Mouse (Mus musculus) retina, adult 2 months (tissue): ENCODE measurements around the gene Pilrb1.

ENCODE experiments used
- DNase-seq: peaks from one replicate; pipeline ENCODE4 v3.0.0-alpha.2; 2012; ENCODE audit warnings: low read depth, low spot score

Pilrb1 gene

GRCm38 (mm10) chr5:137830238-137830637 is 27.7 kb downstream of the Pilrb1 start:
- no peak for DNase-seq

- no peak for DNase-seq
Observed at GRCm38 (mm10) chr5:137828694-137829093, 29.2 kb downstream of the Pilrb1 start.

- no peak for DNase-seq
Observed at GRCm38 (mm10) chr5:137826421-137826820, 31.5 kb downstream of the Pilrb1 start.

- DNase-seq, result no peak
Observed at GRCm38 (mm10) chr5:137825971-137826370, 31.9 kb downstream of the Pilrb1 start.

DNA sequence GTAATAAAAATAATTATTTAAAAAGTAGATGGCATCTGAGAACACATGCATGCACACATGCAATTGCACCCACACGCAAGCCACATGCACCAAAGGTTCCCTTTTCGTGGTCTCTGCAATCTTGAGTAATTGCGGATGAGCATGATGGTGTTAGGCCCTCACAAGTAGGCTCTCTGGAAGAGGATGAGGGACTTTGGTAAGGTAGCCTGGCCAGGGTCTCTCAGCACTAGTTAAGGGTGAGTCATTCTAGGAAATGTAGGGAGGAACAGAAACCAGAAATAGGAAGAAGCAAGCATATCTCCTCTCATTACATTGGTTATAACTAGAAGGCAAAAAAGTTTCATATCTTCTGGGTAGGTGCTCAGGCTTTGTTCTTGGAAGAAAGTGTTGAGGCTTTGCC is 32.9 kb downstream of the Pilrb1 start:
- DNase-seq, result no peak

DNA sequence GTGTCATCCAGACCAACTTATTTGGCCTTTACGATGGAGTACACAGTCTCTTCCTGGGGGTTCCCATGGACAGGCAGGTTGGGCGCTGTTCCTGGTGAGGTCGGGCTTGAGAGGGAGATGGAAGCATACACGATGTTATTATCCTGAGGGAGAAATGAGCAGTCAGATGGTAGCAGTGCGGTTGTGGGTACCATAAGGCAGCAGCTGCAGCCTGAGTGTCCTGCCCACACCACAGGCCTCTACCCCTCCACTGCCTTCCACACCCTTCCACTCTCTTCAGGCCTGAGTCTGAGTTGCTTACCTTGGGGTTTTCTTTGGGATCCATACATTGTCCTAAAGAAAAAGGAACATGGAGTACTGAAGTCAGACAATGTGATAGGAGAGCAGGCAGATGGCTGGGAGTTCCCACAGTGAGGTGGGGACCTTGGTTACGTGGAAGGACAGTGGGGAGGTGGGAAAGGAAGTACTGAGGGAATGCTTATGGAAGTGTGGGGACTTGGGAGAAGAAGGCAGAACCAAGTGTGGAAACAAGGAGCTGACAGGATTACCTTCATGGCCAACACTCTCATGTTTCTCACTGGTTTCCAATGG is 34.4 kb downstream of the Pilrb1 start:
- DNase-seq, result no peak

DNA sequence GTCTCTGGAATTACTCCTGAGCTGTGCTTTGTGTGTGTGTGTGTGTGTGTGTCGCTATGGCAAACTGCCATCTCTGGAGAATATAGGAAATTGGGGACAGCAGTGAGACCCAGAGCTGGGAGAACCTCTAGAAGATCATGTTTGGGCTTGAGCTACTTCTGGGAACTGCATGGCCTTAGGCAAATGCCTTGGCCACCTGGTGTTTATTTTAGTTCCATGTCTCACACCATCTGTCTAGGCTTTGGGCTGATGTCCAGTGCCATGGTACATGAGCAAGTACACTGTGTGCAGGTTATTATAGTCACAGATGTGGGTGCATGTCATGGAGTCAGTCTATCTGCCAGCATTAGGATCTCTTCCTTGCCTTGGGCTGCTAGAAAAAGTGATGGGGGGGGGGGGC is 35.3 kb downstream of the Pilrb1 start:
- DNase-seq, result no peak

- DNase-seq, result no peak
Observed at GRCm38 (mm10) chr5:137822126-137822525, 35.8 kb downstream of the Pilrb1 start.

GRCm38 (mm10) chr5:137817466-137818222 is 40.3 kb downstream of the Pilrb1 start:
- DNase-seq, result no peak

DNA sequence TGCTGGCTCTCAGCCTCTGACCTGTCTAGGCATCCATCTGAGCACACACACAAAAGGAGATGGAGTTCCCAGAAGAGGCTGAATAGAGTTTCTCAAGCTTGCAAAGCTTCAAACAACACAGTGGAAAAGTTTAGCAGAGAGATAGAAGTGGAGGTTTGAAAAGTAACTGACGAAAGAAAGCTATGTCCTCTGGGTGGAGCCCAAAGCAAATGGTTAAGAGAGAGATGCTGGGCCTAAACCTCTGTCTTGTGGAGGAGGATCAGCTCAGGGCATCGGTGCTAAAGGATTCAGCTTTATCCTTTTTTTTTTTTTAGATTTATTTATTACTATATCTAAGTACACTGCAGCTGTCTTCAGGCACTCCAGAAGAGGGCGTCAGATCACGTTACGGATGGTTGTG is 49.6 kb downstream of the Pilrb1 start:
- DNase-seq, result no peak

- no peak for DNase-seq
Observed at GRCm38 (mm10) chr5:137806158-137806557, 51.7 kb downstream of the Pilrb1 start.
